Mouse (Mus musculus) spleen, adult 2 months (tissue): Measurements from ENCODE around the gene Lin54. TPM values are rescaled to one million over a fixed set of nuclear protein-coding genes. Genes with fewer than 3 reads are reported as not detected.

Experiments
- DNase-seq, 2 experiments: peaks; one replicate each; pipeline versions ENCODE4 v3.0.0 to v3.0.0-alpha.2; 2012 to 2021; ENCODE audit warnings: low spot score in 2 of 2, low read depth in 1 of 2
- H3K27ac ChIP-seq: fragments of 200-500 bp; 2 replicates; pipeline ENCODE4 v1.5.1; 2012; ENCODE audit warnings: low read length, inconsistent platforms; ENCODE audit not compliant: insufficient read depth
- H3K27me3 ChIP-seq: fragments of 200-500 bp; 2 replicates; pipeline ENCODE4 v1.6.1; 2012; ENCODE audit warnings: mild to moderate bottlenecking, moderate library complexity, low read length, inconsistent platforms; ENCODE audit not compliant: control insufficient read depth, insufficient read depth
- H3K36me3 ChIP-seq: fragments of 200-500 bp; 2 replicates; pipeline ENCODE4 v1.6.1; 2012; ENCODE audit warnings: mild to moderate bottlenecking, low read length, inconsistent platforms; ENCODE audit not compliant: control insufficient read depth, insufficient read depth
- H3K4me1 ChIP-seq: fragments of 200-500 bp; 2 replicates; pipeline ENCODE4 v1.6.1; 2011; ENCODE audit warnings: inconsistent platforms; ENCODE audit not compliant: control insufficient read depth, insufficient read depth, insufficient read length
- H3K4me3 ChIP-seq: fragments of 200-500 bp; 2 replicates; pipeline ENCODE4 v1.5.1; 2011; ENCODE audit warnings: mild to moderate bottlenecking, inconsistent platforms; ENCODE audit not compliant: insufficient read depth, insufficient read length; ENCODE audit errors: extremely low read depth
- CTCF ChIP-seq: fragments of 200-500 bp; IDR thresholded peaks from 2 replicates; pipeline ENCODE4 v1.5.1; 2011; ENCODE audit warnings: mild to moderate bottlenecking, inconsistent platforms; ENCODE audit not compliant: insufficient read depth, insufficient read length, insufficient replicate concordance; ENCODE audit errors: extremely low read depth
- POLR2A ChIP-seq: fragments of 200-500 bp; IDR thresholded peaks from 2 replicates; pipeline ENCODE4 v1.6.1; 2011; ENCODE audit warnings: low read depth, low read length, inconsistent platforms
- WGBS: fragments of 180-500 bp; shearing (Covaris S2); methylation state at CpG from one replicate; pipeline ENCODE4 v1.1.7; 2018; 5-methylcytosine and 5-hydroxymethylcytosine counted together
- polyA plus RNA-seq: library from polyadenylated mRNA; depleted of rRNA; stranded (reverse); fragments of >200 nt; gene quantifications from 2 replicates; pipeline ENCODE4 v1.2.3, GENCODE M21; 2012

Lin54 gene
- polyA plus RNA-seq, 1 experiment: 3.4 TPM

GRCm38 (mm10) chr5:100466624-100467023, 33.8 kb downstream of the Lin54 start:
- 59% methylated on average over 10 of the region's 10 CpGs for WGBS
- Histone ChIP-seq H3K36me3 (peaks cover 1% of the 10 kb centered on the region; the same call in 1 of the 2 replicates), H3K4me1 (no peaks in the 10 kb centered on the region), H3K27me3 (no peaks in the 10 kb centered on the region), H3K4me3 (no peak overlapping the region), H3K27ac (no peak overlapping the region)
- TF ChIP-seq POLR2A: no peak
- no peak for TF ChIP-seq CTCF
- DNase-seq: peak in 1 of 2 experiments; percentile 15

DNA sequence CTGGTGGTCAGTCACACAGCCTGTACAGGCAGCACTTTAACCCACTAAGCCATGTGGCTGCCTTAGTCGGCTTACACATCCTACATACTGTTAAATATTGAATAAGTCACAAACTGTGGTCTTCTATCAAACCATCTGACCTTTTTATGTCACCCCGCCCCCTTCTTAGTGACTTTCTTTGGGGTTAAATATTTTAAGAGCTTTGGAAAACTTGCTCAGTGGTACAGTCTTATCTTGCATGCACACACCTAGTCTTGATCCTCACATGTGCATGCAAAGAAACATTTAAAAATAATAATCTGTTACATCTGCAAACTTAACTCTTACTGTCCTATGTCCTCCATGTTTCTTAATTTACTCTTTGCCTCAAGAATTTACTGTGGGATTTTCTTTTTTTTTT, 38.1 kb downstream of the Lin54 start:
- H3K4me1 ChIP-seq: no peaks in the 10 kb centered on the region
- H3K27me3 ChIP-seq: no peaks in the 10 kb centered on the region
- no peak for DNase-seq
- H3K27ac ChIP-seq: no peak overlapping the region
- TF ChIP-seq CTCF (no peak), POLR2A (no peak)
- peaks cover 17% of the 10 kb centered on the region for H3K36me3 ChIP-seq
- 83% methylated on average over 2 of the region's 2 CpGs for WGBS
- no peak overlapping the region for H3K4me3 ChIP-seq

DNA sequence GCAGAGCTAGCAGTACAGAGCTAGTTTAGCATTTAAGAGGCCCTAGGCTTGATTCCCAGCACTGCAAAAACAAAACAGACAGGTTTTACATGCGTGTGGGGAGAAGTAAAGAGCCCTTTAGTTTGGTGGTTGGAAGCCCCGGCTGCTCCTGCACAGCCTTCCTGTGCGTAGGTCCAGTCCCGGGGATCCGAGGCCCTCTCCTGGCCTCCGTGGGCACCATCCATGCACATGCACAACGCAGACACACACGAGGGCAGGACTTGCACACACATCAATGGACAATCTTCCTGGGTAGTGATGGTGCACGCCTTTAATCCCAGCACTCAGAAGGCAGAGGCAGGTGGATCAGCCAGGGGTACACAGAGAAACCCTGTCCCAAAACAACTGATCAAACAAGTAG, 38.9 kb downstream of the Lin54 start:
- H3K36me3 ChIP-seq: peaks cover 18% of the 10 kb centered on the region
- no peak for DNase-seq
- H3K4me3 ChIP-seq: no peak overlapping the region
- H3K27ac ChIP-seq: no peak overlapping the region
- no peaks in the 10 kb centered on the region for H3K4me1 ChIP-seq
- H3K27me3 ChIP-seq: no peaks in the 10 kb centered on the region
- TF ChIP-seq POLR2A: no peak
- WGBS: 96% methylated on average over 9 of the region's 9 CpGs

GRCm38 (mm10) chr5:100459468-100459867, 41.0 kb downstream of the Lin54 start:
- no peak for TF ChIP-seq CTCF
- TF ChIP-seq POLR2A: no peak
- H3K27ac ChIP-seq: no peak overlapping the region
- WGBS: 92% methylated on average over 5 of the region's 5 CpGs
- no peak overlapping the region for H3K4me3 ChIP-seq
- DNase-seq: no peak
- H3K4me1 ChIP-seq: no peaks in the 10 kb centered on the region
- no peaks in the 10 kb centered on the region for H3K27me3 ChIP-seq
- peaks cover 20% of the 10 kb centered on the region for H3K36me3 ChIP-seq

GRCm38 (mm10) chr5:100451871-100452270, 48.6 kb downstream of the Lin54 start:
- H3K36me3 ChIP-seq: peaks cover 32% of the 10 kb centered on the region
- no peak for DNase-seq
- H3K4me3 ChIP-seq: no peak overlapping the region
- WGBS: 89% methylated on average over 2 of the region's 2 CpGs
- H3K27ac ChIP-seq: no peak overlapping the region
- no peaks in the 10 kb centered on the region for H3K4me1 ChIP-seq
- TF ChIP-seq POLR2A (no peak), CTCF (no peak)
- H3K27me3 ChIP-seq: no peaks in the 10 kb centered on the region

- Histone ChIP-seq H3K27ac (no peak overlapping the region), H3K27me3 (no peaks in the 10 kb centered on the region), H3K4me1 (no peaks in the 10 kb centered on the region), H3K36me3 (peaks cover 2% of the 10 kb centered on the region; the same call in 1 of the 2 replicates), H3K4me3 (no peak overlapping the region)
- DNase-seq: no peak
- WGBS: 98% methylated on average over 14 of the region's 14 CpGs
- TF ChIP-seq CTCF: no peak
These were observed 61.6 kb downstream of the Lin54 start for GRCm38 (mm10) chr5:100438796-100439195.

DNA sequence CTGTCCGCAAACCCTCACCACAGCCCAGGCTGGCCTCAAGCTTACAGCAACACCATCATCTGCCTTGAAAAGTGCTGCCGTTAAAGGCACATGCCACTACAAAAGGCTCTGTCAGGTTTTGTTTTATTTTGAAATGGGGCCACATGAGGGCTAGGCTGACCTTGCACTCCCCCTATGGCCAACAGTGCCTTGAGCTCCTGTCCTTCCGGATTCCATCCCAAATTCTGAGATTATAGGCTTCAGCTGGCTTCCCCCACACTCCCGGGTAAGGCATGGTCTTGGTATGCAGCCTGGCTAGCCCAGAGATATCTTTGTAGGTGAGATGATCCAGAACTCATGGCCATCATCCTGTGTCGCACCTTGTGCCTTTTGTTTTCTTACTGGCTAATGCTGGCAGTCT, 62.5 kb downstream of the Lin54 start:
- no peak overlapping the region for H3K4me3 ChIP-seq
- 96% methylated on average over 5 of the region's 5 CpGs for WGBS

GRCm38 (mm10) chr5:100437086-100437485, 63.4 kb downstream of the Lin54 start:
- Histone ChIP-seq H3K4me1 (no peaks in the 10 kb centered on the region), H3K27ac (no peak overlapping the region), H3K27me3 (no peaks in the 10 kb centered on the region), H3K36me3 (no peaks in the 10 kb centered on the region), H3K4me3 (no peak overlapping the region)
- DNase-seq: no peak
- no peak for TF ChIP-seq CTCF
- 96% methylated on average over 4 of the region's 4 CpGs for WGBS

More for the DNA sequence above, 62.5 kb downstream of the Lin54 start:
- Histone ChIP-seq H3K4me1 (no peaks in the 10 kb centered on the region), H3K27me3 (no peaks in the 10 kb centered on the region), H3K27ac (no peak overlapping the region), H3K36me3 (no peaks in the 10 kb centered on the region)
- DNase-seq: no peak
- TF ChIP-seq CTCF (no peak), POLR2A (no peak)
